Mouse (Mus musculus): ENCODE results near the gene Rnls. TPM values are rescaled to one million over a fixed set of nuclear protein-coding genes. Genes with fewer than 3 reads are reported as not detected.

Rnls gene
- total and polyA plus RNA-seq, 3 experiments, result not detected

DNA sequence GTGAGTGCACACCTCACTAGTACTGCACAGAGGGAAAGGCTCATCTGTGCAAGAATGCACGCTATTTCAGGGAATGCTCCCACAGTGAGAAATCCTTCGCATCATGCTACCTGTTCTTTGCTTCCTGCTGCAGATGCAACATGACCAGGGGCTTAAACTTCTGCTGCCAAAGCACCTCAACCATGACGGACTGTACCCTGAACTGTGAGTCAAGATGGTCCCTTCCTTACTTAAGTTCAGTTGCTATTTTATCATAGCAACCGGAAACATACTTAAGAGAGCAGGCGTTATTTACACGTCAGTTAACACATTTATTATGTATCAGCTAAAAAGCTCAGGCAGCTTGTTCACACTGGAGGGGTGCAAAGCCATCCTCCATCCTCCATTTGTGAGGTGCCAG is 222.2 kb downstream of the Rnls start:
- H3K9me3 ChIP-seq (replicated peaks), result no peaks in the 10 kb centered on the region
- ATAC-seq (ENCODE audit: extremely low read depth, insufficient number of reproducible peaks, low FRiP score, poor library complexity, severe bottlenecking) (no peak), DNase-seq (ENCODE audit: low spot score) (no peak)
- H3K36me3 ChIP-seq (replicated peaks), result no peaks in the 10 kb centered on the region
- TF ChIP-seq CTCF (IDR thresholded peaks at IDR 0.05; ENCODE audit: low read depth, low read length), result no peak
- TF ChIP-seq GATA2 (IDR thresholded peaks at IDR 0.05; ENCODE audit: borderline replicate concordance, low read depth, low read length), result no peak
- no peak for TF ChIP-seq GATA1 (IDR thresholded peaks at IDR 0.05; ENCODE audit: borderline replicate concordance, low read length)
- no peak for TF ChIP-seq POLR2AphosphoS5 (IDR thresholded peaks at IDR 0.05; ENCODE audit: insufficient replicate concordance, low read depth, low read length)
- TF ChIP-seq TAL1 (conservative IDR thresholded peaks at IDR 0.05; ENCODE audit: low read depth, low read length), result no peak
- H3K4me1 ChIP-seq (ENCODE audit: insufficient read depth, low read depth, low read length), result peaks cover 4% of the 10 kb centered on the region
- peaks cover 41% of the 10 kb centered on the region for H3K27me3 ChIP-seq (ENCODE audit: insufficient read depth, low read length)
- H3K4me3 ChIP-seq (ENCODE audit: low read depth, low read length), result no peak overlapping the region

DNA sequence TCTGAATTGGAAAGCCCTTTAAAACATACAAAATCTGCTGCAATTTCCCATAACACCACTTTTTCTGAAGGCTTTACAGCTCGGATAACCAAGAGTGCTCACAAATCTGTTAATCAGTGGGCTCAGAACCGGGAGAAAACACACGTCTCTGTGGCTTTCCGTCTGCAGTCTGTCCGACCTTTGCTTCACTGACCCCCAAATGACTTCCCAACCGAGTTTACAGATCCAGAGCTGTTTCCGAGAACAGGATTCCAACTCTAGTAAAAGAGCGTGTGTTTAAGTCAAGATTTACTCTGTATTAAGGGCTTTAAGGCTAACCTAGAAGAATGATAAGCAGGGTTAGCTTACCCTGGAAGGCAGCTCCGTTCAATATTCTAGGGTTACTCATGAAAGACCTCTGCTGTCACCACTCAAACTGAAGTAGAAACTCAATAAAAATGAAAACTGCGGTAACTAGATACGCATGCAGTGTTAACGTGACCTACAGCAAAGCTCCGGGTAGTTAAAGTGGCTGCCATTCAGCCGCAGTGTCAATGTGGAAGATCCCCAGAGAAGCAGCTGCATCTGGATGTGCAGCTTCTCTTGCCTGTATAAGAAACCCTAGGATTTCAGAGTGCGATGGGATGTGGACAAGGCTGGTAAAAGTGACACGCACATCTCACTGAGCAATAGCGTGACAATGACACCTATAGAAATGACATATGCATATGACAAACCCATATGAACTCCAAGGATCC is 224.4 kb downstream of the Rnls start:
- Histone ChIP-seq H3K36me3 (replicated peaks) (no peaks in the 10 kb centered on the region), H3K4me1 (ENCODE audit: insufficient read depth, low read depth, low read length) (peaks cover 9% of the 10 kb centered on the region), H3K27me3 (ENCODE audit: insufficient read depth, low read length) (peaks cover 50% of the 10 kb centered on the region), H3K4me3 (ENCODE audit: low read depth, low read length) (no peak overlapping the region), H3K9me3 (replicated peaks) (no peaks in the 10 kb centered on the region)
- TF ChIP-seq TAL1 (conservative IDR thresholded peaks at IDR 0.05; ENCODE audit: low read depth, low read length) (no peak), POLR2AphosphoS5 (IDR thresholded peaks at IDR 0.05; ENCODE audit: insufficient replicate concordance, low read depth, low read length) (no peak), GATA2 (IDR thresholded peaks at IDR 0.05; ENCODE audit: borderline replicate concordance, low read depth, low read length) (no peak), GATA1 (IDR thresholded peaks at IDR 0.05; ENCODE audit: borderline replicate concordance, low read length) (no peak), CTCF (IDR thresholded peaks at IDR 0.05; ENCODE audit: low read depth, low read length) (no peak)
- ATAC-seq (ENCODE audit: extremely low read depth, insufficient number of reproducible peaks, low FRiP score, poor library complexity, severe bottlenecking), result no peak
- DNase-seq (ENCODE audit: low spot score), result no peak

GRCm38 (mm10) chr19:33164801-33165200 is 227.3 kb downstream of the Rnls start:
- Histone ChIP-seq H3K9me3 (replicated peaks) (no peaks in the 10 kb centered on the region), H3K36me3 (replicated peaks) (no peaks in the 10 kb centered on the region), H3K4me3 (ENCODE audit: low read depth, low read length) (no peak overlapping the region), H3K4me1 (ENCODE audit: insufficient read depth, low read depth, low read length) (peaks cover 9% of the 10 kb centered on the region), H3K27me3 (ENCODE audit: insufficient read depth, low read length) (peaks cover 41% of the 10 kb centered on the region)
- ATAC-seq (ENCODE audit: extremely low read depth, insufficient number of reproducible peaks, low FRiP score, poor library complexity, severe bottlenecking), result no peak
- DNase-seq (ENCODE audit: low spot score), result no peak
- TF ChIP-seq POLR2AphosphoS5 (IDR thresholded peaks at IDR 0.05; ENCODE audit: insufficient replicate concordance, low read depth, low read length) (no peak), GATA1 (IDR thresholded peaks at IDR 0.05; ENCODE audit: borderline replicate concordance, low read length) (no peak), TAL1 (conservative IDR thresholded peaks at IDR 0.05; ENCODE audit: low read depth, low read length) (no peak), GATA2 (IDR thresholded peaks at IDR 0.05; ENCODE audit: borderline replicate concordance, low read depth, low read length) (no peak), CTCF (IDR thresholded peaks at IDR 0.05; ENCODE audit: low read depth, low read length) (no peak)

DNA sequence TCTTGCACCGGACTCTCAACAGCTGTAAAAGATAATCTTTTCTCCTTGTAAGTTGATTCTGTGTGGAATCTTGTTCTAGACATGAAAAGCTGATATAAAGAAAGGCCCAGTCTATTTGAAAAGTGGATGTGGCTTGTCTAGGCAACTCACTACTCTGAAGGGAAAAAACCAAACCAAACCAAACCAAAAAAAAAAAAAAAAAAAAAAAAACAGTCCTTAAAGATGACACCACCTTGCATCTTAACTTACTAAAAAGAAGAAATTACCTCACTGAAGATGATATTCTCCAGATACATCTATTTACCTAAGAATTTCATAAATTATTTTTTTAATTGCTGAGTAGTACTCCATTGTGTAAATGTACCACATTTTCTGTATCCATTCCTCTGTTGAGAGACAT is 230.2 kb downstream of the Rnls start:
- Histone ChIP-seq H3K4me3 (ENCODE audit: low read depth, low read length) (no peak overlapping the region), H3K4me1 (ENCODE audit: insufficient read depth, low read depth, low read length) (peaks cover 4% of the 10 kb centered on the region), H3K36me3 (replicated peaks) (no peaks in the 10 kb centered on the region), H3K27me3 (ENCODE audit: insufficient read depth, low read length) (peaks cover 30% of the 10 kb centered on the region), H3K9me3 (replicated peaks) (no peaks in the 10 kb centered on the region)
- no peak for DNase-seq (ENCODE audit: low spot score)
- no peak for ATAC-seq (ENCODE audit: extremely low read depth, insufficient number of reproducible peaks, low FRiP score, poor library complexity, severe bottlenecking)
- no peak for TF ChIP-seq CTCF (IDR thresholded peaks at IDR 0.05; ENCODE audit: low read depth, low read length)
- no peak for TF ChIP-seq GATA2 (IDR thresholded peaks at IDR 0.05; ENCODE audit: borderline replicate concordance, low read depth, low read length)
- TF ChIP-seq GATA1 (IDR thresholded peaks at IDR 0.05; ENCODE audit: borderline replicate concordance, low read length), result no peak
- no peak for TF ChIP-seq TAL1 (conservative IDR thresholded peaks at IDR 0.05; ENCODE audit: low read depth, low read length)
- TF ChIP-seq POLR2AphosphoS5 (IDR thresholded peaks at IDR 0.05; ENCODE audit: insufficient replicate concordance, low read depth, low read length), result no peak

DNA sequence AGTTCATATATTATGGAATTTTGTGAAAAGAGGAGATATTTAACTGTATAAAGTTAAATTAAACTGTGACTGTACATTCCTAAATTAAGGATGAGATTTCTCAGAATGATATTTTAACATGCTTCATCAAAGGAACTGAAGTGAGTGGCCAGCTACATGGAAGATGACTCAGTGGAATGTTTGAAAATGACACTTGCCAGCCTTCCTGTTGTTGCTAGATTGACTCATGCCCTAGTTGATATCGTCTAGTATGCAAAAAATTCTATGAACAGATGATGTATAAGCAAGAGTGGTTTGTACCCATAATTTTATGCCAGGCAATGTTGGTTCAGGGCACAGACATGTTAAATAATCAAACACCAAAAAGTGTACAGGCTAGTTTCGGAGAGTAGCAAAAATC is 232.2 kb downstream of the Rnls start:
- DNase-seq (ENCODE audit: low spot score) (no peak), ATAC-seq (ENCODE audit: extremely low read depth, insufficient number of reproducible peaks, low FRiP score, poor library complexity, severe bottlenecking) (no peak)
- H3K4me3 ChIP-seq (ENCODE audit: low read depth, low read length), result no peak overlapping the region
- H3K9me3 ChIP-seq (replicated peaks), result no peaks in the 10 kb centered on the region
- no peaks in the 10 kb centered on the region for H3K36me3 ChIP-seq (replicated peaks)
- H3K4me1 ChIP-seq (ENCODE audit: insufficient read depth, low read depth, low read length), result peaks cover 4% of the 10 kb centered on the region
- TF ChIP-seq CTCF (IDR thresholded peaks at IDR 0.05; ENCODE audit: low read depth, low read length) (no peak), TAL1 (conservative IDR thresholded peaks at IDR 0.05; ENCODE audit: low read depth, low read length) (no peak), GATA1 (IDR thresholded peaks at IDR 0.05; ENCODE audit: borderline replicate concordance, low read length) (no peak), GATA2 (IDR thresholded peaks at IDR 0.05; ENCODE audit: borderline replicate concordance, low read depth, low read length) (no peak), POLR2AphosphoS5 (IDR thresholded peaks at IDR 0.05; ENCODE audit: insufficient replicate concordance, low read depth, low read length) (no peak)
- H3K27me3 ChIP-seq (ENCODE audit: insufficient read depth, low read length), result peaks cover 19% of the 10 kb centered on the region

DNA sequence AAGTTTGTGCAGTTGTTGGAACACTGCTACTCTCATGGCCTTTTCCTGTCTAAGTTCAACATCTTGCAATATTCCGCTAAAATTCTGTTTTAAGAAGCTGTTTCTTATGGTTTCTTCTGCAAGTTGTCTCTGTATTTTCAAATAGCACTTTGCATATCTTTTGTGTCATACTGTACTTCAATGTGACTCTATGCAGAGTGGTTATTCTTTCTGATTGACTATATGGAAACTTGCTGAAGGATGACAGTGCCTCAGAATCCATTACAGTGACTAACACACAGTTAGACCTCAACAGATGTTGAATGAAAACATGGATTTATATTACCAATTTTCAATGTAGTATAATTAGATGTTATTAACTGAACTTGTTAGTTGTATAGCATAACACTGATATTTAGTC is 232.9 kb downstream of the Rnls start:
- ATAC-seq (ENCODE audit: extremely low read depth, insufficient number of reproducible peaks, low FRiP score, poor library complexity, severe bottlenecking) (no peak), DNase-seq (ENCODE audit: low spot score) (no peak)
- H3K4me1 ChIP-seq (ENCODE audit: insufficient read depth, low read depth, low read length), result no peaks in the 10 kb centered on the region
- no peaks in the 10 kb centered on the region for H3K9me3 ChIP-seq (replicated peaks)
- peaks cover 15% of the 10 kb centered on the region for H3K27me3 ChIP-seq (ENCODE audit: insufficient read depth, low read length)
- H3K4me3 ChIP-seq (ENCODE audit: low read depth, low read length), result no peak overlapping the region
- no peak for TF ChIP-seq POLR2AphosphoS5 (IDR thresholded peaks at IDR 0.05; ENCODE audit: insufficient replicate concordance, low read depth, low read length)
- TF ChIP-seq TAL1 (conservative IDR thresholded peaks at IDR 0.05; ENCODE audit: low read depth, low read length), result no peak
- TF ChIP-seq GATA2 (IDR thresholded peaks at IDR 0.05; ENCODE audit: borderline replicate concordance, low read depth, low read length), result no peak
- no peak for TF ChIP-seq GATA1 (IDR thresholded peaks at IDR 0.05; ENCODE audit: borderline replicate concordance, low read length)
- no peak for TF ChIP-seq CTCF (IDR thresholded peaks at IDR 0.05; ENCODE audit: low read depth, low read length)
- H3K36me3 ChIP-seq (replicated peaks), result no peaks in the 10 kb centered on the region
